Comparison of ENCODE assay signal across 8 mouse cellular contexts in the genomic region with DNA sequence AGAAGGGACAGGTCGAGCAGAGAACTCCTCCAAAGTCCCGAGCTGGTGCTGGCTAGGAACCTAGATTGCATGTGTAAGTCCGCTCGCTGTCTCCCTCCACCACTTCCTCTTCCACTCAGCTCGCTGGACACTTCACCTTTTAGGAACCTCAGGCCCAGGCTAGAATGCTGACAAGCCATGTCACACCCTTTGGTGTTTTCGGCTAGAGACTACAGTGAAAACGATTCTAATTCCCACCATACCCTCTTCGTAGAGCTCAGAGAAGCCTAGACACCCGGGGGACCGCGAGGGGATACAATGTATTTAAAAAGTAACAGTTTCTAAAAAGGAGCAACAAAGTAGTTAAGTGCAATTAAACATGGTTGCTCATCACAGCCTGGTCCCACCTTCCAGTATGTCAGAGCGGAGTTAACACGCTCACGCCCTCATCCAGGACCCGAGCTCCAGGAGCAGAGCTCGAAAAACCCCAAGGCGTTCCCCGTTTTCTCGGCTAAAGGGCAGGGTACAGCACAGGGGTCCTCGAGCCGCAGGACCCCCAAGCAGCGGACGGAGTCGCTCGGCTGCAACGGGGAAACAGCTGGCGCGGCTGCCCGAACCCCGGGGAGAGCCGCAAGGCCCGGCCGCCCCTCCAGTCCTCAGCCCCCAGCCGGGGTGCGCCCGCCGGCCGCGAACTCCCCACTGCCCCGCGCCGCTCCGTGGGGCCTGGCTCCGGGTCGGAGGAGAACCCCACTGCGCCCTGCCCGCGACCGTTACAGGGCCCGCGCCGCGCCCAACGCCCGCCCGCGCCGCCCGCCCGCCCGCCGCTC. TPM values are rescaled to one million over a fixed set of nuclear protein-coding genes. Genes with fewer than 3 reads are reported as not detected.
A peak's percentile ranks its signal among the peaks of the same experiment; 100 is the strongest.
DNase-seq lines count a peak whose midpoint lies in the region; ATAC-seq and TF ChIP-seq lines count a peak whose summit lies in the region.

No protein-coding gene starts in this region.

- H3K27ac ChIP-seq in layer of hippocampus, adult 2 months = peak overlapping the region; percentile 91
- H3K27ac ChIP-seq in forebrain, embryonic 10.5 days = peak overlapping the region; percentile 91
- peak overlapping the region; percentile 92 for H3K27ac ChIP-seq in intestine, embryonic 16.5 days (ENCODE audit: low read length)
- peak overlapping the region; percentile 91 for H3K27ac ChIP-seq in liver, postnatal 0 days (ENCODE audit: low read depth)
- peak overlapping the region; percentile 79 for H3K27ac ChIP-seq in neural tube, embryonic 11.5 days (ENCODE audit: low read depth, low read length)

- peaks cover 15% of the 10 kb centered on the region for H3K36me3 ChIP-seq in forebrain, embryonic 10.5 days (replicated peaks)
- H3K36me3 ChIP-seq in intestine, embryonic 16.5 days (ENCODE audit: control insufficient read depth, insufficient read depth, low read length) = no peaks in the 10 kb centered on the region
- H3K36me3 ChIP-seq in liver, postnatal 0 days (replicated peaks; ENCODE audit: insufficient read depth, low read length) = 0 out of 2 replicates have a peak, but pooled peaks cover 10% of the 10 kb centered on the region
- no peaks in the 10 kb centered on the region; the same call in 1 of the 2 replicates for H3K36me3 ChIP-seq in neural tube, embryonic 11.5 days (ENCODE audit: control insufficient read depth, insufficient read depth, low read length)

- no peaks in the 10 kb centered on the region for H3K27me3 ChIP-seq in forebrain, embryonic 10.5 days (ENCODE audit: poor library complexity, severe bottlenecking)
- no peaks in the 10 kb centered on the region for H3K27me3 ChIP-seq in intestine, embryonic 16.5 days (replicated peaks; ENCODE audit: control insufficient read depth, insufficient read depth, low read length)
- H3K27me3 ChIP-seq in liver, postnatal 0 days (ENCODE audit: insufficient read depth, low read length) = no peaks in the 10 kb centered on the region
- H3K27me3 ChIP-seq in neural tube, embryonic 11.5 days (ENCODE audit: control insufficient read depth, insufficient read depth, low read length) = no peaks in the 10 kb centered on the region

- H3K9ac ChIP-seq in intestine, embryonic 16.5 days (ENCODE audit: low read depth, low read length) = peak overlapping the region; percentile 99
- H3K9ac ChIP-seq in liver, postnatal 0 days (replicated peaks) = peak overlapping the region; percentile 97
- H3K9ac ChIP-seq in neural tube, embryonic 11.5 days (ENCODE audit: low read length) = peak overlapping the region; percentile 94

- H3K4me2 ChIP-seq in intestine, embryonic 16.5 days (ENCODE audit: low read depth, low read length) = peak overlapping the region; percentile 80
- peak overlapping the region; percentile 89 for H3K4me2 ChIP-seq in liver, postnatal 0 days (ENCODE audit: low read depth, low read length)
- peak overlapping the region; percentile 65 for H3K4me2 ChIP-seq in neural tube, embryonic 11.5 days (ENCODE audit: low read depth)

- no peak for DNase-seq in layer of hippocampus, adult 2 months (ENCODE audit: low spot score in 2 of 2)
- DNase-seq in layer of hippocampus, adult 9-10 months (ENCODE audit: low spot score) = no peak
- DNase-seq in R1 (ENCODE audit: low read depth, low spot score) = peak; percentile 60
- no peak for DNase-seq in forebrain, embryonic 10.5 days (ENCODE audit: extremely low spot score, low spot score)
- peak; percentile 58 for DNase-seq in liver, postnatal 0 days
- DNase-seq in neural tube, embryonic 11.5 days (ENCODE audit: low spot score) = peak; percentile 25
- DNase-seq in ovary, postnatal 10 days (ENCODE audit: low spot score) = no peak

- peak; percentile 77 for ATAC-seq in intestine, embryonic 16.5 days
- peak; percentile 68 for ATAC-seq in liver, postnatal 0 days
- ATAC-seq in neural tube, embryonic 11.5 days (ENCODE audit: insufficient read depth, low FRiP score, low TSS enrichment) = peak; percentile 67

- 1% methylated on average over 62 of the region's 62 CpGs for WGBS in forebrain, embryonic 10.5 days
- under 1% methylated on average over 55 of the region's 62 CpGs for WGBS in intestine, embryonic 16.5 days
- WGBS in liver, postnatal 0 days (ENCODE audit: insufficient replicate concordance) = under 1% methylated on average over 38 of the region's 62 CpGs
- whole genome bisulfite sequencing in neural tube, embryonic 11.5 days = 2% methylated on average over 39 of the region's 62 CpGs

- no peaks in the 10 kb centered on the region for H3K9me3 ChIP-seq in forebrain, embryonic 10.5 days
- no peaks in the 10 kb centered on the region for H3K9me3 ChIP-seq in intestine, embryonic 16.5 days (ENCODE audit: control insufficient read depth, low read length)
- H3K9me3 ChIP-seq in liver, postnatal 0 days (ENCODE audit: low read length) = no peaks in the 10 kb centered on the region
- H3K9me3 ChIP-seq in neural tube, embryonic 11.5 days (ENCODE audit: control insufficient read depth, low read length) = no peaks in the 10 kb centered on the region

- TF ChIP-seq EP300 in liver, postnatal 0 days (IDR thresholded peaks at IDR 0.05; ENCODE audit: low read depth) = no peak

- peak overlapping the region; percentile 96 for H3K4me3 ChIP-seq in layer of hippocampus, adult 2 months
- peak overlapping the region; percentile 100 for H3K4me3 ChIP-seq in forebrain, embryonic 10.5 days
- H3K4me3 ChIP-seq in intestine, embryonic 16.5 days (ENCODE audit: low read length) = peak overlapping the region; percentile 99
- H3K4me3 ChIP-seq in liver, postnatal 0 days (ENCODE audit: low read depth, low read length) = peak overlapping the region; percentile 91
- peak overlapping the region; percentile 100 for H3K4me3 ChIP-seq in neural tube, embryonic 11.5 days (ENCODE audit: low read depth, low read length)

- no peak for TF ChIP-seq CTCF in layer of hippocampus, adult 2 months (conservative IDR thresholded peaks at IDR 0.05)
- no peak for TF ChIP-seq CTCF in liver, postnatal 0 days (IDR thresholded peaks at IDR 0.05; ENCODE audit: low read depth)

- H3K4me1 ChIP-seq in forebrain, embryonic 10.5 days = peaks cover 23% of the 10 kb centered on the region
- H3K4me1 ChIP-seq in intestine, embryonic 16.5 days (ENCODE audit: control insufficient read depth, insufficient read depth, low read length) = peaks cover 15% of the 10 kb centered on the region
- peaks cover 25% of the 10 kb centered on the region for H3K4me1 ChIP-seq in liver, postnatal 0 days (ENCODE audit: insufficient read depth)
- H3K4me1 ChIP-seq in neural tube, embryonic 11.5 days (ENCODE audit: control insufficient read depth, insufficient read depth, low read length) = peaks cover 3% of the 10 kb centered on the region; the same call in 1 of the 2 replicates

RNA-seq across cellular contexts. Expression of a gene that starts 0.6 kb away (rescaled TPM):
- total RNA-seq in layer of hippocampus, adult 2 months (2021) = 10 to 100 TPM; 27.3 to 28.5 TPM
- polyA plus RNA-seq in forebrain, embryonic 10.5 days (2016; fragmentation: Nextera tagmentation; extraction: Ambion mirVana) = 35.2 and 36.7 TPM in 2 replicates
- polyA plus RNA-seq in intestine, embryonic 16.5 days (2015; fragmentation: Nextera tagmentation; extraction: Ambion mirVana) = 34.8 and 35.6 TPM in 2 replicates
- polyA plus RNA-seq in liver, postnatal 0 days (2015; fragmentation: Nextera tagmentation; extraction: Ambion mirVana) = 15.9 and 16.7 TPM in 2 replicates
- 44.3 and 45.2 TPM in 2 replicates for polyA plus RNA-seq in neural tube, embryonic 11.5 days (2014; fragmentation: Nextera tagmentation; extraction: Ambion mirVana)

RNA-seq across cellular contexts. Expression of a gene that starts 32.3 kb away (rescaled TPM):
- 100 to 1,000 TPM; 291 to 317 TPM for total RNA-seq in layer of hippocampus, adult 2 months (2021)
- polyA plus RNA-seq in forebrain, embryonic 10.5 days (2016; fragmentation: Nextera tagmentation; extraction: Ambion mirVana) = 485 and 525 TPM in 2 replicates
- polyA plus RNA-seq in intestine, embryonic 16.5 days (2015; fragmentation: Nextera tagmentation; extraction: Ambion mirVana) = 407 and 467 TPM in 2 replicates
- polyA plus RNA-seq in liver, postnatal 0 days (2015; fragmentation: Nextera tagmentation; extraction: Ambion mirVana) = 251 and 260 TPM in 2 replicates
- 410 and 416 TPM in 2 replicates for polyA plus RNA-seq in neural tube, embryonic 11.5 days (2014; fragmentation: Nextera tagmentation; extraction: Ambion mirVana)

RNA-seq across cellular contexts. Expression of a gene that starts 33.9 kb away (rescaled TPM):
- total RNA-seq in layer of hippocampus, adult 2 months (2021) = 10 to 100 TPM; 80.6 to 86.0 TPM
- 73.6 and 75.8 TPM in 2 replicates for polyA plus RNA-seq in forebrain, embryonic 10.5 days (2016; fragmentation: Nextera tagmentation; extraction: Ambion mirVana)
- polyA plus RNA-seq in intestine, embryonic 16.5 days (2015; fragmentation: Nextera tagmentation; extraction: Ambion mirVana) = 41.3 and 47.2 TPM in 2 replicates
- 42.9 and 45.2 TPM in 2 replicates for polyA plus RNA-seq in liver, postnatal 0 days (2015; fragmentation: Nextera tagmentation; extraction: Ambion mirVana)
- polyA plus RNA-seq in neural tube, embryonic 11.5 days (2014; fragmentation: Nextera tagmentation; extraction: Ambion mirVana) = 60.0 and 60.6 TPM in 2 replicates

RNA-seq across cellular contexts. Expression of a gene that starts 48.5 kb away (rescaled TPM):
- total RNA-seq in layer of hippocampus, adult 2 months (2021) = 100 to 1,000 TPM in 1 of 2 experiments, 10 to 100 TPM in 1; 95.3 to 103 TPM
- 204 and 210 TPM in 2 replicates for polyA plus RNA-seq in forebrain, embryonic 10.5 days (2016; fragmentation: Nextera tagmentation; extraction: Ambion mirVana)
- 111 and 115 TPM in 2 replicates for polyA plus RNA-seq in intestine, embryonic 16.5 days (2015; fragmentation: Nextera tagmentation; extraction: Ambion mirVana)
- polyA plus RNA-seq in liver, postnatal 0 days (2015; fragmentation: Nextera tagmentation; extraction: Ambion mirVana) = 54.2 and 55.5 TPM in 2 replicates
- polyA plus RNA-seq in neural tube, embryonic 11.5 days (2014; fragmentation: Nextera tagmentation; extraction: Ambion mirVana) = 161 and 171 TPM in 2 replicates

RNA-seq across cellular contexts. Expression of a gene that starts 57.4 kb away (rescaled TPM):
- 10 to 100 TPM; 22.6 to 23.8 TPM for total RNA-seq in layer of hippocampus, adult 2 months (2021)
- polyA plus RNA-seq in forebrain, embryonic 10.5 days (2016; fragmentation: Nextera tagmentation; extraction: Ambion mirVana) = 39.7 and 41.0 TPM in 2 replicates
- polyA plus RNA-seq in intestine, embryonic 16.5 days (2015; fragmentation: Nextera tagmentation; extraction: Ambion mirVana) = 127 and 130 TPM in 2 replicates
- 82.2 and 96.5 TPM in 2 replicates for polyA plus RNA-seq in liver, postnatal 0 days (2015; fragmentation: Nextera tagmentation; extraction: Ambion mirVana)
- 34.2 and 36.4 TPM in 2 replicates for polyA plus RNA-seq in neural tube, embryonic 11.5 days (2014; fragmentation: Nextera tagmentation; extraction: Ambion mirVana)

Comparison
In these comparisons a context has a peak if more than half of its experiments do, and no peak if none do; other contexts are left out.
1. DNase-seq: peak in R1 (single experiment), liver, postnatal 0 days (single experiment) and neural tube, embryonic 11.5 days (single experiment); none in layer of hippocampus, adult 2 months (0 of 2), layer of hippocampus, adult 9-10 months (single experiment), forebrain, embryonic 10.5 days (single experiment) and ovary, postnatal 10 days (single experiment).
2. Peak in every context shown above with its lines, with median percentiles within 50 percentile points of each other: H3K27ac ChIP-seq, H3K4me3 ChIP-seq, ATAC-seq, H3K4me2 ChIP-seq and H3K9ac ChIP-seq.